Mouse (Mus musculus) brown adipose tissue, adult 24 weeks (tissue): ENCODE results near the gene Nt5c1b. TPM values are rescaled to one million over a fixed set of nuclear protein-coding genes. Genes with fewer than 3 reads are reported as not detected.

ENCODE experiments used
- H3K27ac ChIP-seq: fragments of 200-500 bp; replicated peaks from 2 replicates; pipeline ENCODE4 v1.5.1; 2012; ENCODE audit warnings: low read depth, mild to moderate bottlenecking, low read length
- H3K4me1 ChIP-seq: fragments of 200-500 bp; 2 replicates; pipeline ENCODE4 v1.6.1; 2012; ENCODE audit warnings: low read length, mixed read lengths; ENCODE audit not compliant: control insufficient read depth, insufficient read depth, insufficient read length
- H3K4me3 ChIP-seq: fragments of 200-500 bp; 2 replicates; pipeline ENCODE4 v1.5.1; 2012; ENCODE audit warnings: low read depth, mild to moderate bottlenecking, low read length, moderate library complexity; ENCODE audit not compliant: insufficient read depth
- polyA plus RNA-seq: library from polyadenylated mRNA; stranded (reverse); fragments of >200 nt; gene quantifications from 2 replicates; pipeline ENCODE4 v1.2.4, GENCODE M21; 2012; ENCODE audit not compliant: missing spikeins, insufficient read depth, insufficient read length

The Nt5c1b gene
- polyA plus RNA-seq = not detected in 2 replicates

DNA sequence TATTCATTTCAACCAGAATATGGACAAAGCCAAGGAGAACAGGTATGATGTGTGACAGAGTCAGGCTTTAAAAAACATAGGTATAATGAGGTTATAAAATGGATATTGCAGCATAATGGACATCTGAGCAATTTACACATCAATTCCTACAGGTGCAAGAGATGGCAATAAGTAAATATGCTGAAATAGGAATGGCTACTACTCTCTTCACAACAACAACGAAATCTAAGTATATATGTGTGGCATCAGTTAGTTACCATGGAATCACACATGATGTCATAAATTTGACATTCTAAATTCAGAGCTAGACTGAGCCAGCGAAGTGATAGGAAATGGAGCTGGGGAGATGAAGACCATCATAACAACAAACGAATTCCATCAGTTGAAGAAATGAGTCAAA, at the start of gene Nt5c1b:
Gene Nt5c1b (plus strand): TSS at position 301 of the 400 bp plus-strand sequence.
- Histone ChIP-seq H3K4me1 (no peaks in the 10 kb centered on the region), H3K4me3 (no peak within 1 kb of the TSS), H3K27ac (no peak within 1 kb of the TSS)

DNA sequence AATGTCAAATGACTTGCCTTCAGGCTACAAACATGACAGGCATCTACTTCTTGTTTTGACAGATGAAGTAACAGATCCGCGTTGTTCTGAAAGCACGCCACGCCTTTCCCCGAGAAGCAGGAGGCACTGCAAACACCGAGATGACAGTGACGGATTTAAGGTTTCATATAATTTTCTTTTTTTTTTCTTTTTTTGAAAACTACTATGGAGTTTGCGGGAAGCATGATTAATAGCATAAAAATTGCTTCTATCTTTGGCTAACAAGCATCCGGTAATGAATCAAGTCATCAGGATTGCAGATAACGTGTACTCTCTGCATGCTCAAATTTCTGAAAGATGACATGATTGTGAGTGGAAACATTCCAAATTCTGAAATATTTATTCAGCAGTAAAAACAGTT, 42.1 kb upstream of the Nt5c1b start:
- no peak overlapping the region for H3K27ac ChIP-seq
- no peaks in the 10 kb centered on the region for H3K4me1 ChIP-seq
- no peak overlapping the region for H3K4me3 ChIP-seq

DNA sequence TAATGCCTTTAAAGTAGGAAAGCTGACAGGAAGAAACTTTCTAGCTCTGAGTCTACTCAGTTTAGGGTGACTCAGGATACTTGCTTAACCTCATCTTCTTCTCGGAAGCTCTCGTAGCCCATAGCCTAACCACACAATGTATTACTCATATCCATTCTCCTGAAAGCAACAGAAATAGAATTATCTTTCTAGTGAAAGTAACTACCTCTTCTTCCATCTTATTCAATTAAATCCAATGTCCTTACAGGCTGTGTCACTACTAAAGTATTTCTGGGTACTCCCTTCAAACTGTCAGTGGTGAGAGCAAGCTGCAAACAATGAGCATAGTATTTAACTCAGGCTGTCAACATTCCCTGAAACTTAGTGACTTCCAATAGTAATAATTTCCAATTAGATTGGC, 40.3 kb upstream of the Nt5c1b start:
- Histone ChIP-seq H3K4me1 (no peaks in the 10 kb centered on the region), H3K27ac (no peak overlapping the region), H3K4me3 (no peak overlapping the region)

DNA sequence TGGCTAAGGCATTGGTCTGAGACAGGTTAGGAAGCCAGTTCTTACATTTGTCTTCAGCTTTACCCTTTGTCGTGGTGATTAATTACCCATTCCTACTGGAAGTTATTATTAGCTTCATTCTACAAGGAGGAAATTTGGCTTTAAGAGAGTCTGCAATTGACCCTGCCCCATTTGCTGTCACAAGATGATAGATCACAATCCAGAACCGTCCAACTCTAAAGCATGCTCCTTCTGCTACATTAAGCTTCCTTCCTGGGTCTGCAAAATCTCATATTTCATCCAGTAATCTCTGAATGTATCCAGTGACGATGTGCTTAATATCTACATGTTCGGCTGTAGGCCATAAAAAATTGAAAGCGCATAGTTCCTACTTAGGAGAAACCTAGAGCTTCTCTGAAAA, 29.2 kb upstream of the Nt5c1b start:
- H3K4me3 ChIP-seq = no peak overlapping the region
- H3K4me1 ChIP-seq = no peaks in the 10 kb centered on the region
- H3K27ac ChIP-seq = no peak overlapping the region

DNA sequence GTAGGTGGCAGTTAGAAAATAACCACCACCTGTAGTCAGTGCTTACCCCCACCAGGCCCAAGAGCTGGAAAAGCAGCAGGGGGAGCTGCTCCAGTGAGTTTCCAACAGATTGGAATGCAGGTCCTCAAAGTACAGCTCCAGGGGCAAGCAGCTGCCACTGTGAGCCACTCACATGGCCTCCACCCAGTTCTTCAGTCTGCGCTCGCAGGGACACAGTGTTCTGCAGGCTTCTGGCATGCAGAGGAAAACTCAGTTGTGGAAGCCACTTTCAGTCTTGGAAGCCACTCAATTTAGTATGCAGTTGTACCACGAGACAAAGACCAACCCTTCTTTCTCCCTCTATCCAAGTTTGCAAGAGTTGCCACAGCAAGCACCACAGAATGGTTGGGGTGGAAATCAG, 19.1 kb upstream of the Nt5c1b start:
- Histone ChIP-seq H3K4me3 (no peak overlapping the region), H3K27ac (no peak overlapping the region), H3K4me1 (no peaks in the 10 kb centered on the region)

DNA sequence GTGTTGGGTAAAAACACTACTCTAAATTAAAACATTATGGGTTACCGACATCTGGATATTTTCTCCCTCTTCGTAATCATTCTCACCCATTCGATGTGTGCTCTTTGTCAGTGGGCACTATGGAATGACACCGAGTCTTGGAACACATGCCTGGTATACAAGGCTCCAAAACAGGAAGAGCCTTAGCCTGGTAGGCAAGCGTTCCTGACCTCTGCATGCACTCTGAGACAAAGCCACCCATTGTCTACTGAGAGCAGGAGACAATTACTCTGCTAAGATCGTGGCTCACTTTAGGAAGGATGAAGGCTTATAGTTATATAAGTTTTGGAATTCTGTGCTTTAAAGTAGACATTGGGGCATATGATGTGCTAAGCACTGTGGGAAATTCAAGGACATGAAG, 12.0 kb upstream of the Nt5c1b start:
- no peaks in the 10 kb centered on the region for H3K4me1 ChIP-seq
- no peak overlapping the region for H3K27ac ChIP-seq
- H3K4me3 ChIP-seq = no peak overlapping the region

DNA sequence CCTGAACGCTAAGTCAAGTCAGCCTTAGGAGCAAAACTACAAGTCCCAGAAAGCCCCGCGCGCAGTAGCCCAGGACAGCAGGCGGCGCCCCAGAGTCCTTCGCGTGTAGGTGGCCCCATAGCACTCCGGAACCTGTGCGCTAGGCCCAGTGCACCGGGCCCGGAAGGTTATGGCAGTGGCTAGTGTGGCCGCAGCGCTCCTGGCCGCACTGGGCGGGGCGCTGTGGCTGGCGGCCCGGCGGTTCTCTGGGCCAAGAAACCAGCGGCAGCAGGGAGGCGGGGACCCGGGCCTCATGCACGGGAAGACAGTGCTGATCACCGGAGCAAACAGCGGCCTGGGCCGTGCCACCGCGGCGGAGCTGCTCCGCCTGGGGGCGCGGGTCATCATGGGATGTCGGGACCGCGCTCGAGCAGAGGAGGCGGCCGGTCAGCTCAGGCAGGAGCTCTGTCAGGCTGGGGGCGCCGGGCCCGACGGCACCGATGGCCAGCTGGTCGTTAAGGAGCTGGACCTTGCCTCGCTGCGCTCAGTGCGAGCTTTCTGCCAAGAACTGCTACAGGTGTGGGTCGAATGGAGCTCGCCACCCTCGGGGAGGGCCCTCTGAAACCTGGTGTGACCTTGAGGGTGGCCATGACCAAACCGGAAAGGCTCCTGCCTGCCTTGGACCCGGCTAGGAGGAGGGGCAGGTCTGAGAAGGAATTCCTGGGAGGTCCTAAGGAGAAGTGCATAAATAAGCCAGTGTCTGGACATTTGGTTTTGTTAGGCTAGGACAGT, 21.1 kb downstream of the Nt5c1b start, which contains the start of gene Rdh14:
Gene Rdh14 (plus strand): TSS at position 102 of the 771 bp plus-strand sequence.
- H3K4me1 ChIP-seq = no peaks in the 10 kb centered on the region
- H3K4me3 ChIP-seq = peak within 1 kb of the TSS; percentile 78
- H3K27ac ChIP-seq = peak within 1 kb of the TSS; percentile 100

DNA sequence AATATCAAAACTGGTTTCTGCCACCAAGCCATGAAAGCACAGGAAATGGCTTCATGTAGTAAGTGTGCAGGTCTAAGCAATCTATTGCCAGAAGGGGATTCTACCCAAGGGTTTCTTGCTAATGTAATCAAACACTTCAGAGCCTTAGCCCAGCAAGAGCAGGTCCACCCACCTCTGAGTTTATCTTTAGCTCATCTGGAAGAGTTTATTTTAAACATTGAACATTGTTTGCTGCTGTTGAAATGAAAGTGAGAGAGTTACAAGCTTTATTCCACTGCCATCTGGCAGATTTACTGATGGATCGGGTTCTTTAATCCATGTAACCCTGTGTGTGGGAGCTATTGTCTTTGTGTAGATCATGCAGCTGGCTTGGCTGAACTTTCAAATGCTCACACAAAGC, 31.0 kb downstream of the Nt5c1b start:
- no peak overlapping the region for H3K27ac ChIP-seq
- no peak overlapping the region for H3K4me3 ChIP-seq
- no peaks in the 10 kb centered on the region for H3K4me1 ChIP-seq

DNA sequence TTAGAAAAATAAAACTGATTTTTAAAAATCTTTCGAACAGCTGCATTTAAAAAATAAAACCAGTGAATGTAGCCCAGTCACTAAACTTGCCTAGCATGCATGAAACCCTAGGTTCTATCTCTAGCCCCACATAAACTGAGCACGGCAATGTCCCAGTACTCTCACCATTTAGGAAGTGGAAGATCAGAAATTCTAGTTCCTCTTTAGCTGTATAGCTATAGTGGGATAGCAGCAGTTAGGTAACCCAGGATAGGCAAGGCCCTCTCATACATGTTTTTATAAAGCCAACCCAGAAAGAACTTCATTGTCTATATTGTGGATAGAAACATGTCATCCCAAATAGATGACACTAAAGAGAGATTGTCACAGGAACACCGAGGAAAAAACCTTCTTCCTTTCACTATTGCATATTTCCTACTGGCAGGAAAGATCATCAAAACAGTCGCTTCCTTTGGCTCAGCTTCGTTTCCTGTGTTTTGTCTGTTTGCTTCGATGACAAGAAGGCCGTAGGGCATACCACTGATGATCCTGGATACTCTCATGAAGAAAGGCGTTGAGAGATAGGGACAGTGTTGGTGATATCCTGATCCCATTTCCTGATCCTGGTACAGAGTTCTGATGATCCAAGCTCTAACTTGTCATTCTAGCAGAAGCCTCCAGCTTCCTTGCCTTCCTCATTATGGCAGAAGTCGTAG, 32.8 kb downstream of the Nt5c1b start:
- Histone ChIP-seq H3K27ac (no peak overlapping the region), H3K4me1 (no peaks in the 10 kb centered on the region), H3K4me3 (no peak overlapping the region)

DNA sequence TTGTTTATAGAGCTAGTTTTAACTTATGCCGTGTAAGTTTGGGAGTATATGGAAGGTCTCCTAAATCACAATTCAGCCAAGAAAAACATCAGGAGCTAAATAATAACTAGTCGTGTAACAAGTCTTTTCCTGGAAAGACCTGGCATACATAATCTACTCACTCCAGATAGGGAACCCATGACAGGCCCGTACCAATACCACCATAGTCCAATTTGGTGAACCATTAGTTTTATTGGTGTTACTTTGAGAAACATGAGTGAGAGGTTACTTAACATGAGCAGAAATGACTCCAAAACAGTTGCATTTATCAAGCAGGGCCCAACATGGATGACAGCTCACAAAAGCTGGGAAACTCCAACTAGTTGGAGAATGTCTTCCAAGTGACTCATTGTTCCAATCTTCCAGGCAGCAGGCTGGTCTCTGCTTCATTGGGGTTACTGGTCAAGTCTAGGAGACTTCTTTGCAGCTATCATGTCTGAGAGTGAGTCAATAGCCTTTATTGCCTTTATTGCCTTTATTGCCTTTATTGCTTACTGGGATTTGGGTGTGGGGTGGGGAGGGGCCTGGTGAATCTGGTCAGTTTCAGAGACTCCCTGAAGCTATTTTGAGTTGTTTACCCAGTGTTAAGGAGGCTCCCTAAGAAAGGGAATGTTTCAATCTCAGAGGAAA, 40.9 kb downstream of the Nt5c1b start:
- H3K4me3 ChIP-seq = no peak overlapping the region
- no peak overlapping the region for H3K27ac ChIP-seq
- no peaks in the 10 kb centered on the region for H3K4me1 ChIP-seq

DNA sequence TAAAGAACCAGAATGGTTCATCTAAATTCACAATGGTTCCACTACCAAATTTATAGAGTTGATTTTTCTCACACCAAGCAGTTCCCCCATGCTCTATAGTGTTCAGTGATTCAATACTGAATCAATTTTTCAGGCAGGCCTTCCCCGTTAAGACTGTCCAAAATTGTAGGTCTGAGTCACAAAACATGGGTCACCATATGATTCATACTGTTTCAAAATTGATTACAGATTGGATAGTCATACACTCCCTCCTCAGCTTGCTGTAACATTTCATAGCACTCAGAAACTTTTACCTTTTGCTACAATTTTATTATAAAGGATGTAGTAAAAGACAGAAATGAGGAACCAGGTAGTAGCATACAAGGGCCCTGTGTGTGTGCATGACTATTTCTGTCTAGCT, 41.7 kb downstream of the Nt5c1b start:
- H3K4me3 ChIP-seq = no peak overlapping the region
- no peak overlapping the region for H3K27ac ChIP-seq
- H3K4me1 ChIP-seq = no peaks in the 10 kb centered on the region

DNA sequence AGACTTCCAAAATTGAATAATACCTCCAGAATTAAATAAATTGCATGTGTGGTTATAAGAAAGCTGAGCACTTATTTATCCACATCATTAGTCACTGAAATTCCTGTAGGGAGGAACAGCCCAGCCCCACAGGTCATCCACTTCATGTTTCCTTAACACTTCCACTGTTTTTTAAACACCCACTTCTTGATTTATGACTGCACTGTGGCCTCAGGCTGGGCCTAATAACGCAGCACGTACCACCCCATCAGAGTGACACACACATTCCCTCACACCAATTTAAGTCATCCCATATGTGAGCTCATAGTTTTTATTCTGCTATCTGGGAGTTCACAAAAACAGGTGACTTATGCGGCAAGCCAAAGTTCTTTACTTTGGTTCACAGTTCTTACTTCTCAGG, 52.6 kb downstream of the Nt5c1b start:
- Histone ChIP-seq H3K4me3 (no peak overlapping the region), H3K4me1 (no peaks in the 10 kb centered on the region), H3K27ac (no peak overlapping the region)

DNA sequence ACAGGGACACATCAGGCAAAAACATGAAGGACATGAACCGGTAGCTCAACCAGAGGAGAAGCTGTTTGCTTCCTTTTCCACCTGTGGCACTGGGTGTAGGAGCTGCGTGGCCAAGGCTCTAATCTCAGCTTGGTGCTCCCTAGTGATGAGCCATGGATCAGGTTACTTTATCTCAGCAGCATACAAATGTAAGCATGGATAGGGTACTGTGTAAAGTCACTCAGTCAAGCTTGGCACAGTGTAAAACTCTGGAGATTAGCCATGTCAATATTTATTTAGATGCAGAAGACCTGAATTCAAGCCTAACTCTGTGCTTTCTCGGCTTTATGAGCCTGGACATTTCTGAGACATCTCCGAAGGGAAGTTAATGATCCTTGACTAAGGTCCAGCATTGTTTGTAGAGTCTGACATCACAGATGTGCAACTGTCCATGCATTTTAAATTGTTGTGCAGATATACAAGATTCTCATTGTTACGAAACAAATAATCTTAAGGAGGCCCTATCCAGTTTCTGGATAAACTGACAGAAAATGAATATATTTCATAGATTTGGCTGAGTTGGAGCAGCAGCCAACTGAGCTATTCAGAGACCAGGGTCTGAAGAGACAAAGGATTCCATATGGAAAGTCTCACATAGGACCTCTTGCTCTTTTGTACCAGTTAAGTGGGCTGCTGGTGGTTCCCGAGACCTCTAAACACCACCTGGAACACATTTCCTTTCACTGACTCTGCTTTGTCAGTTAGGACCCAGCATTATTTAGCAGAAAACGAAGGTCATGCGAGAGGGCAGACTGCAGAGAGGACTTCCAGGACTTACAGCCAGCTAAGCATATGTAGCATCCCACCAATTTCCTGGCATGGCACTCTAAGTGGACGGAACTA, 56.5 kb downstream of the Nt5c1b start:
- no peaks in the 10 kb centered on the region for H3K4me1 ChIP-seq
- no peak overlapping the region for H3K27ac ChIP-seq
- H3K4me3 ChIP-seq = no peak overlapping the region

DNA sequence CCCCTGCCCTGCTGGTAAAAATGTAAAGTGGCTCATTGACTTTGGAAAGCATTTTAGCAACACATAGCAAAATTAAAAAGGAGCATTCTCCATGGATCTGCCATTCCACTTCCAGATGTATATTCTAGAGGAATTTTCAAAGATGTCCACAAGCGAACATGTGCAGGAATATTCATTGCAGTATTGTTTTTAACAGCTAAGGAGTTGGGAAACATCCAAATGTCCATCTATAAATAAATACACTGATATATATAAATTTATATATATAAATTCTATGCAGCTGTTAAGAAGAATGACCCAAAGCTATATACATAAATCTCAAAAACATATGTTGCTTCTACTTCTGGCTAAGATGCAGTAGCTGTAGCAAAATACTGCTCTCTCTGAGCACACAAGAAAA, 61.2 kb downstream of the Nt5c1b start:
- no peaks in the 10 kb centered on the region for H3K4me1 ChIP-seq
- no peak overlapping the region for H3K27ac ChIP-seq
- H3K4me3 ChIP-seq = no peak overlapping the region
